Mouse (Mus musculus) left cerebral cortex, postnatal 4 days (tissue): ENCODE results near the gene Patj. TPM values are rescaled to one million over a fixed set of nuclear protein-coding genes. Genes with fewer than 3 reads are reported as not detected.
"Not testable (repeated sequence)": the region's sequence is repeated elsewhere in the genome, so short reads cannot be mapped to it uniquely, and the experiment has no call there.

Source experiments
- DNase-seq: peaks from one replicate; pipeline ENCODE4 v3.0.0-alpha.2; 2022
- intact Hi-C: fragments of 180-260 bp; cut with DNase I; formaldehyde crosslinking; loops from one replicate; pipeline ENCODE4 v1.15.1; 2025
- total RNA-seq, 2 experiments: library from RNA; stranded (reverse); gene quantifications; 2 replicates each; pipeline ENCODE4 v1.2.3; 2021

Gene Patj
- 1 to 10 TPM; 8.0 to 9.3 TPM for total RNA-seq

DNA sequence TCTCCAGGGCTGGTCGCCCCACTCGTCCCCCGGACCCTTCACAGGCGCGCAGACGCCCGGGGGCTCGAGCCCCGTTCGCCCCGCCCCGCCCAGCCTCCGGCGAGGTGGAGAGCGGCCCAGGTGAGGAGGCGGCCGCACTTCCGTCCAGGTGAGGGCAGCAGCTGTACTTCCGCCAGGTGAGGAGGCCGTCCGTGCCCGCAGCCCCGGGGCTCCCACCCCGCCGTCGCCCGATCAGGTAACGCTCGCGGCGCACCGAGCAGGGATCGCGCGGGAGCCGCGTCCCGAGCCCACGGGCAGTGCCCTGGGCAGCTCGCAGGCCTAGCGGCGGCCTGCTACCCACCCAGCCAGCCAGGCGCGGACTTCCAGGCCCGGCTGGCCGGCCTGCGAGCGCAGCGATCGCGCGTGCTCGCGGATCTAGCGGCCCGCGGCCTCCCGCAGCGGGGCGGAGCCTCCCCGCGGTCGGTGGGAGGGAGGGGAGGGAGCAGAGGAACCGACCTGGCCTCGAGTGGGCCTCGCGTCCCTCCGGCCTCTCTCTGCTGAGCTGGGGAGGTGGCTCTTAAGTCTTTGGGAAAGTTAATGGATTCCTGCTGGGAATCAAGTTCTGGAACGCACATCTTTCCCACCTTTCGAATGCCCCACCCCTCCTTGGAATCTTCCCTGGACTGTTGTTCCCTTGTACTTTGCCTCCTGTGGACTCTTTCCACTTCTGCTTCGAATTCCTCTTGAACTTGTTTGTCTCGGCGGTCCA lies at the start of gene Patj:
TSS of gene Patj (plus strand) at position 96 of the 748 bp plus-strand sequence.
- intact Hi-C loops, result no loop called here
- peak; percentile 38 for DNase-seq

DNA sequence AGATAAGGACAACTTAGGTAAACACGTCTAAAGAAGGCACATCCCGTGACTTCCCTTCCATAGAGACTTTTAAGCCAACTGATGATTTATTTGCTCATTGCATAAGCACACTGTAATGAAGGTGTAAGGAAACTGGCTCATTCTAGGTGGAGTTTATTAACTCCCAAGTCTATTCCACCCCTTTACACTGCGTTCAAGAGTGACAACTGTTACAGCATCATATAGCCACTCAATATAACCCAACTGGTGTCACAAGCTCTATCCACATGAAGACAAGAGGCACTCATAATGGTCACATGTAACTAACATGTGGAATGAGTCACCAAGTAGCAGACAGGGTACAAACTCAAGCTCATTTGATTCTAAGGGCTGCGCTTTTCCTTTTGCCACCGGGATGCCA lies 47.0 kb upstream of the Patj start:
- no peak for DNase-seq
- intact Hi-C loops, result no loop called here

DNA sequence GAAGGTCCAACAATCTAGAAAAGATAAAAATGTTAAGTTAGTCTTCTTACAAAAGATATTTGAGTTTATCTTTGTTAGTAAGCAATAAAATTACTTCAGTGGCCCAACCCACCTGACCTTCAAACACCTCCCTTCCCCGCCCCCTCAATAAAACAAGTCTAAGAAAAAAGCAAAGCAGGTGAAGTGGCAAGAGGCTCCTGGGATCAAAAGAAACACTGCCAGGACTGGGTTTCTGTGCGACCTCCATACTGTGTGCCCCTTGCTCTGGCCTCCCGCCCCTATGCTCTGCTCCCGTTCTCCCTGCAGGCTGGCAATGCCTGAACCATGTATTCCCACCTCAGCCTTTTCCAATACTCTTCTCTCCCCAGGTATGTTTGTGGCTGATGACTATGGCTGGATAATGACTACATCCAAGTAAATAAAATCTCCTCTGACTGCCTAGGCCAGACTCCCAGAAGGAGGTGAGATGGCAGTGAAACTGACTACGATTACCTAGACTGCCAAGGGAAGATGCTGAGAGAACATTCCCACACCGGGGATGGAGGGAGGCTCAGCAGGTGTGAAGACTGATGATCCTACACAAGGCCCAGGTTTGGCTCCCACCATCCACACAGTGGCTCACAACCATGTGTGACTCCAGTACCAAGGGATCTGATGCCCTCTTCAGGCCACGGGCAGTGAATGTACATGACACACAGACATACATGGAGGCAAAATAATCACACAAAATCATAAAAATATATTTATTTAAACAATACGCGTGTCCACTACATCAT lies 37.4 kb upstream of the Patj start:
- intact Hi-C loops, result no loop called here
- no peak for DNase-seq

DNA sequence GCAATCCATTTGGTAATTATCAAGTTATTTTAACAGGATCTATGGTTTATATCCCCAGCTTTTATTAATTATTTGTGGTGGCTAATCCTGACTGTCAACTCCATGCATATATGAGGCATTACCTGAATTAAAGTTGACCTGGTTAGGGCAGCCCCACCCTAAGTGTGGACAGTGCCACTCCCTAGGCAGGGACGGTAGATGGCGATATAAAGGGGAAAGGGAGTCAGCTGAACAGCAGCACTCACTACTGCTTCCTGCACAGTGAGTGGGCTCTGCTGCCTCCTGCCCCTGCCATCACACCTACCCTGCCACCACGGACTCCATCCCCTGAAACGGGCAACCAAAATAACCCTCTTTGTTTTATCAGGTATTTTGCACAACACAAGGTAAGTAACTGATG lies 20.2 kb upstream of the Patj start:
- intact Hi-C loops, result no loop called here
- no peak for DNase-seq

DNA sequence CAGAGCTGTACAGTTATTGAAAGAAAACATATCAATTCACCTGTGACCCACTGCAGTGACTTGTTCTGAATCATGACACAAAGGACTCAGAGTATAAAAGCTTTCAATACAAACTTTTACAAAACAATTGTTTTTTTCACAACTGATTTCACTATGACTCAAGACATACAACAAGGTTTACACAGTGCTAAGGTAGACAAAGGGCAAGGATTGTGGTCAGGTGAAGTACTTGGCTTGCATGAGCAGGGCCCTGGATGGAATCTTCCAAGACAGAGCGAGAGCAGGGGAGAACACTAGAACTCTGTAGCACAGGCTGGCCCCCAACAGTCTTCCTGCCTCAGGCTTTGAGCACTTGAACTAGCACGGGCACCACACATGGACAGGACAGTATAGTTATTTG lies 18.6 kb upstream of the Patj start:
- intact Hi-C loops, result no loop called here
- DNase-seq, result no peak

DNA sequence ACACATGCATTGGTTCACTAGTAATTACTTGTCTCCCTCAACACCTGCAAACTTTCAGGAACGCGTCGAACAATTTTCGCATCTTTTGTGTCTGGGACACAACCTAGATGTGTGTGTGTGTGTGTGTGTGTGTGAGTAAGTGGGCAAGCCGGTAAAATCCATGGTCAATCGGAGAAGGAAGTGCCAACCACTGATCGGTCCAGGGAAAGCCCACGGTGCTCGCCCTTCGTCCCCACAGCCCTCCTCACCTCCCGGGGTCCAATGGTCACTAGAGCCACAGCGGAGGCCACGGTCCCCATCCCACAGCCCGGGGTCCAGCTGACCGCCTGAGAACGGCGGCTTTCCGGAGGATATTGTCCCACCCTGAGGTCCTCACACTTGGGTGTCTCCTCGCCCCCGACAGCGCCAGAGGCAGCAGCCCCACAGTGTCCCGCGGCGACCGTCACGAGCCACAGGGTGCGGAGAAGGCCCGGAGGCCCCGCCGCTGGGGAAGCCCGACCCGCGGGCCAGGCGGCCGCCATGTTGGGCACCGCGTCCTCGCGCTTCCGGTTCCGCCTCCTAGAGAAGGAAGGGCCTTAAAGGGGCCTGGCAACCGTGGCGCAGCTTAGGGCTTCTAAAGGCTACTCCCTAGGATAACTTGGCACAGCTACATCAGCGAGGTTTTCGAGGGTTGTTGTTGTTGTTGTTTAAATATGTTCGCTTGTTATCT lies 12.7 kb upstream of the Patj start, which contains the start of gene Tm2d1:
TSS of gene Tm2d1 (minus strand) at position 591 of the 709 bp plus-strand sequence.
- intact Hi-C loops, result no loop called here
- peak; percentile 84 for DNase-seq

DNA sequence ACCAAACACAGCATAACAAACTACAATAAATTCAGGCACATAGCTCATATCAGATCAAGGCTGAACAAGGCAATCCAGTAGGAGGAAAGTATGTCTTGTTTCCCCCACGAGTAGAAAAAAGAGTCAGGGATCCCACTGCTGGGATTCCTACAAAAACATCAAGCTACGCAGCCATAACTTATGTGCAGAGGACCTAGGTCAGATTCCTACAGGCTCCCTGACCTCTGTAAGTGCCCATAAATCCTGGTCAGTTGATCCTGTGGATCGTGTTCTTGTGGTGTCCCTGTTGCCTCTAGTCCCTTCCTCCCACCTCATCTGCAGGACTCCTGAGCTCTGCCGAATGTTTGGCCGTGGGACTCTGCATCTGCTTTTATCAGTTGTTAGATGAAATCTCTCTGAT lies 10.5 kb upstream of the Patj start:
- no peak for DNase-seq
- intact Hi-C loops, result no loop called here

DNA sequence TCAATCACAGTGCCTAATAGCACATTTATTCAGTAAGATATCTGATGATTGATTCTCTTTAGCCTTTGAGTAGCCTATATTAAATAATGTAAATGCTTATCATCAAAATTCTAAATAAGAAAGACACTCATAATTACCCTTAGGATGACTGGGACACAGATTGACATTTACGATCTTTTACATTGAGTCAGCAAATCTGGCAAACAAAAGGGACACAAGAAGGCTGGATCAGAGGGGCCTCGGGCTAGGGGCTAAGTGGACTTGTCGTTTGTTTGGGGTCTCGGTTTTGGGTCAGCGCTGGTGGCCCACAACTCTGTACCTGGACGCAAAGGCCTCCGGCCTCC lies 267 bp upstream of the Patj start:
- DNase-seq, result no peak
- intact Hi-C loops, result no loop called here

DNA sequence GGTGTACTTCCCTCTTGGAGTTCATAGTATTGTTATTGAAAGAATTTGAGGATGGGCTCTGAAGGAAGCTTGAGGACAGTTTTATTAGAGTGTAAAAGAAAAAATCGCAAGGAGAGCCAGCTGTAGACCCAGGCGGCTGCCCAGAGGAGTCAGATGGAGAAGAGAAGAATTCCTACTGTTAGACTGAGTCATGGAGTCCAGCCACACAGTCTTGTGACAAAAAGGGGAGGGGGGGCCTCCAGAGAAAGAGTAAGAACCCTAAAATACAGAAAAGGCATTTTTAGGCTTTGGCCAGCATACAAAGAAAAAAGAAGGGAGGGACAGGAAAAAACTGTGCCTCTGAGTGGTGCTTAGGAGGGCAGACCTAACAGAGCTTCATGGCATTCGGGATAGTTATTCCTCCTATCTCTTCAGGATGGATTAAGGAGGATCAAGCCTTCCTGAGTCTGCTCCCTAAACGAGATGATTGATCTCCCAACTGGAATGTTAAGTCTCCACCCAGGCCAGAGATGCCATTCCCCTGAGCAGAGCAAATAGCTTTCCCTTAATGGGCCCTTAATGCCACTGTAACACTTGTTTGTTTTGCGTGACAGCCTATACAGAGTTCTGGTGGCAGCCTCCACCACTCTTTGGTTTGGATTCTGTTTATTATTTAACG lies 5.5 kb downstream of the Patj start:
- intact Hi-C loops, result no loop called here
- DNase-seq, result no peak

DNA sequence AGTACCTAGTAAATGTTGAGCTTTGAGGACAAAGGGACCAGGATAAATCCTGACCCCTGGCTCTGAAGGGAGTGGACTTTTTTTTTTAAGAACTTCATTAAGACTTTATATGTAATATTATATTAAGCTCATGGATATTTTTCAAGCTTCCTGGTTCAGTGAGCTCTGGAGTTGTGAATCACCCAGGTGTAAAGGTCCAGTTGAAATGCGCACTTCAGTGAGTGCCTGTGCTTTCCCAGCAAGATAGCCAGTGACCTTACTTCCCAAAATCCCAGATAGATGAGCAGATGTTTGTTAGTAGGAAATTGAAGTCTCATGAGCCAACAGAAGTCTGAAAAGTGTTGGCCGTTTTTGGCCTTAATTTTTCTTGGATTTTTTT lies 6.0 kb downstream of the Patj start:
- no peak for DNase-seq
- intact Hi-C loops, result no loop called here

DNA sequence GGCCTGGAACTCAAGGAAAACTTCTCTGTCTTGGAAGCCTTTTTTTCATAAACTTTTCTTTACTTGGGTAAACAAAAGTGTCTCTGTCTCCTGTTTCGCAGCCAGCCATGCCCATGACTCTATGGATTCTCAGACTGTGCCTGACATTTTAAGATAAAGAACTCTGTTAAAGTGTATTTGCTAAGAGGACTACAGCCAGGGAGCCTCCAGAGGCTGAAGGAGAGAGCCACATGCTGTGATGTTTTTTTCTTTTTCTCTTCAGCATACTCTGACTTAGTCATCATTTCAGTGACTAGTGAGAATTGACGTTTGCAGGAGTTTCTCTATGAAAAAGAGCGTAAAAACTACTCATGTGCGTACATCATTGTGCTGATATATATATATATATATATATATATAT lies 7.9 kb downstream of the Patj start:
- intact Hi-C loops, result no loop called here
- no peak for DNase-seq

DNA sequence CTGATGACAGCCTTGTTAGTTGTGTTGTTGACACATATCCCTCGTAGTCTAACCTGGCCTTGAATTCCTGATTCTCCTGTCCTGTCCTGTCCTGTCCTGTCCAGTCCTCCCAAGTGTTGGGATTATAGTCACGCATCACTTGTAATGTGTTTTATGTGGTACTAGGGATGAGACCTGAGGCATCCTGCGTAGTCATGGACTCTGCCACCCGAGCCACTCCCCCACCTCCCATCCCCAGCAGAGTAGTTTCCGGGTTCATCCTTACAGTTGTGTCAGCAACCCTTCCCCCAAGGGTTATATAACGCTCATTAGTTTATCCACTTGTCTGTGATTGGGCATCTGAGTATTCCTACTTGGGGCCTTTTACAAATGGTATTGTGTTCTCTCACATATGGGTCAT lies 8.8 kb downstream of the Patj start:
- DNase-seq, result no peak
- intact Hi-C loops, result no loop called here

DNA sequence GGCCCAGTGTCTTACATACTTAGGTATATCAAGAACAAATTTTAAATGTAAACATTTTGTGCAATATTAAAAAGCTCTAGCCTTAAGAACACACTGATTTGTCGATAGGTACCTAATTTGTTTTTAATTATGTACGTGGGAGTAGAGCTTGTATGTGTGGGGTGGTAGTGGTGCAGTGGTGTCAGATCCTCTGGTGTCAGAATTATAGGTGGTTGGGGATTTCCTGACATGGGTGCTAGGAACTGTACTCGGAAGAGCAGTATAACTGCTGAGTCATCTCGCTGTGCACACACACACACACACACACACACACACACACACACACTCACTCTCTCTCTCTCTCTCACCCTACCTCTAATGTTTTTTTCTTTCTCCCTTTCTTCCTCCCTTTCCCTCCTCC lies 12.9 kb downstream of the Patj start:
- intact Hi-C loops, result no loop called here
- no peak for DNase-seq

DNA sequence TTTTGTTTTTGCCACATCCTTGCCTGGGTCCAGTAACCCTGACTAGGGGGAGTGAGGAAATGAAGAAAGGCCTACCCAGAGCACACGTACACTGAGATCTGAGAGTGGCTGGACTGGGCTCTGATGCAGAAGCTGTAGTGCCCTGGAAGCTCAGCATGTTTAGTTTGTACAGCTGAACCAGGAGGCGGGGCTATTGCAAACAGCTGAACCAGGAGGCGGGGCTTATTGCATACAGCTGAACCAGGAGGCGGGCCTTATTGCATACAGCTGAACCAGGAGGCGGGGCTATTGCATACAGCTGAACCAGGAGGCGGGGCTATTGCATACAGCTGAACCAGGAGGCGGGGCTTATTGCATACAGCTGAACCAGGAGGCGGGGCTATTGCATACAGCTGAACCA lies 19.6 kb downstream of the Patj start:
- intact Hi-C loops, DNase-seq: not testable (repeated sequence)

DNA sequence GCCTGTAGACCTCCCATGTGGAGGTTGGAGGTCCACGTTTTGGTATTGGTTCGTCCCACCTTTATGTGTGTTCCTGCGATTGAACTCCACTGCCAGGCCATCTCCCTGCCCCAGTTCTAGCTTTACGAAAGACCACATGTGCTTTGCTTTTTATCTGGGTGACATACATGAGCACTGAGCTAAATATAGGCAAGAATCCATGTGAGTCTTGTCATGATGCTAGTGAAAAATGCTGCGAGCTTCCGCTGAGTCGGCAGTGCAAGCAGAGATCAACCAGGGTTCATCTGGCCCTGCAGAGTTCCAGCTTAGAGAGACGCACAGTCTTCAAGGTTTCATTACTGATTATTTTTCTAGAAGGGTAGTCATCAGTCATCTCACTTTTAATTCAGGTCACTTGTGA lies 32.8 kb downstream of the Patj start:
- intact Hi-C loops, result no loop called here
- DNase-seq, result no peak

DNA sequence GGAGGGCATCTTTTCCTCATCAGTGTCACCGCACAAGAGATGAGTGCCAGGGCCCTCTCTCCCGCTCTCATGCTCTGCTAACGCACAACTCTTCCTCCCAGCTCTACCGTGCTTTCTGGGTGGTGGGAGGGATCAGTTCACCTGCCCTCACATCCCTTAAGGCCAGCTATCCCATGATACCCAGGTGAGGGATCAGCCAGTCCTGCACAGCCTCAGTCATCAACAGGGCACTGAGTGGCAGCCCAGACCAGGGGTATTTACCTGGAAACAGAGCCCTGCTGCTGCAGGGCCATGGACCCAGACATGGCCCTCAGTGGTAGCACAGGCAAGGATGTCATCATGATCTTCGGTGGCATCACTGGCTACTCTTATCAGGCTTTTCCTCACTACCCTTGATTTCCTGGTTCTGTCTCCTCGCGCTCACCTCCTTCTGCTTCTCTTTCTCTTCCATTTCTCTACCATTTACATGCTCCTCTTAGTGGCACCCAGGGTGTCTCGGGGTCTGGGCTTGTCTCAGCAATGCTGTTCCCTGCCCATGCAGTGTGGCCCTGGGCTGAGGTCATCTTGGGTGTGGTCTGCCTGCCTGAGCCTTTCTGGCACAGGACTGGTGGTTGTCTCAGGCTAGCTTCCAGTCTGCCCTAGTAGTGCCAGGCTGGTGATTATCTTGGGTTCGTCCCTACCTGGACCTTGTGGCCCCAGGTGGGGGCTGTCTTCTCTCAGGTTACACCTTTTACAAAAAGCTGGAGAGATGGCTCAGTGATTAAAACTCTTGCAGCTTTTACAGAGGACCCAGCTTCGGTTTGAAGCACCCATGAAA lies 40.3 kb downstream of the Patj start:
- no peak for DNase-seq
- intact Hi-C loops, result no loop called here

DNA sequence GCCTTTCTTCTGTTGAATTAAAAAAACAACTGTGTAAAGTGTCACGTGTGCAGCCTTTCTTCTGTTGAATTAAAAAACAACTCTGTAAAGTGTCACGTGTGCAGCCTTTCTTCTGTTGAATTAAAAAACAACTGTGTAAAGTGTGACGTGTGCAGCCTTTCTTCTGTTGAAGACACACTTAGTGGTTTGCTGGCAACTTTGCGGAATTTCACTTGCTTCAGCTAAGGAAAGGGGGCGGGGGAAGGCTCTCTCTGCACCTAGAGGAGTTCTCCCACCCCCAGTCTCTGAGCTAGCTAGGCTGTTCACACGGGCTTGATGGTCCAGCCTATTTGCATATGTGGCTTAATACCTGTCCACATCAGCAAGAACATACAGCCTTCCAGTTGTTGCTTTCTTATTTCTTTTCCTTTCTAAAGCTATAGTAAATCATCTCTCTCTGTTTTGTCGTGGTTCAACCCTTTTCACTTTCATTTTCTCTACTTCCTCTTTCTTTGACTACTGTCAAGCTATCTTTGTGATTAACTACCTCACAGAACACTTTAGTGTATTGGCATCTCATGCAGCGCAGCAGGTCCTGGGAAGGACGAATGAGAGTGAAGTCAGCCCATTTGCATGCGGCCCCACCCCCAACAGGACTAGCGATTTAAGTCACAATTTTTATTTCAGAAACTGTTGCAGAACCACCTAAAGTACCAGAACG lies 41.2 kb downstream of the Patj start:
- intact Hi-C loops, result no loop called here
- DNase-seq, result no peak

DNA sequence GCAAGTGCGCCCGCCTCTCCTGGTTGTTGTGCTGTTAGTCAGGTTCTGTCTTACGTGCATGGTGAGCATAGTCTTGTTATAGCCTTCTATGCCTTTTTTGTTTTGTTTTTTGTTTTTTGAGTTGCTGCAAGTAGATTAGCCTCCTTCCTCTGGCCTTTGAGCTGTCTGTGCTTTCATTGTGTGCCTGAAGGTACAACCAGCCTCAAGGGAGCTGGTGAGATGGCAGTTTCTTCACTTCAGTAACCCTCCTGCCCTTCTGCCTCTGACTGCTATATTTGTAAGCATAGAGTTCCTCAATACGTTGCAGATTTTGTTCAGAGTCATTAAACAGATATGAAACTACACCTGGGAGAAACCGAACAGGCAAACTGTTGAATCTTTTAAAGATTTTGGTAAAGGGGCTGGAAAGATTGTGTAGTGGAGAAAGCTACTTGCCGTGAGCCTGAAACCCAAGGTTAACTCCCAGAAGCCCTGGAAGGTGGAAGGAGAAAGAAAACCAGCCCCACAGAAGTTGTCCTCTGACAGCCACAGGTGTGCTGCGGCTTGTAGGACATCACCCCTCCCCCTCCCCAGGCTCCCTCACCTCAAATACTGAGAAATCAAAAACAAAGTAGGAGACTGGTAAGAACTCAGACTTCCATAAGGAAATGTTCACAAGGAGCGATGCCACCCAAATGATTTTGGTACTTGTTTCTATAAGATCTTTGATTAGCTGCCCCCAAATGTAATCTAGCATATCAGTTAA lies 43.8 kb downstream of the Patj start:
- DNase-seq, result no peak
- intact Hi-C loops, result loop anchor here (10.0 kb wide), 1 partner anchor 685 kb away; no protein-coding TSS in a partner anchor

DNA sequence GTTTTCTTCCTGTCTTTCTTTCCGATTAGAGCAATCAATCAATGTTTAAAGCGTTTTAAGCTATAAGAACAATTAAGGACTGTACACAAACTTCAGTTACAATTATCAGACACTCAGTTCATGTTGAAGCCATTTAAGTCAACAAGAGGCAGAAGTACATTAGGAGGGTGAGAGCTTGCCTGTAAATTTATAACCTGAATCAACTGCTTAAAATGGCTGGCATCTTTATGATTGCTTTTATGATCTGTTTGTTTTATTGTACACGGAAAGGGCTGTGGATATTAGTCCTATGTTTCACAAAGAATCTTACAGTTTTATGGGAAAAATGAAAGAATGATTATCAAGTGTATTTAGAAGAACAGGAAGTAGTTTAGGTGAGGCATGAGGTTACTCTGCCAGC lies 45.7 kb downstream of the Patj start:
- intact Hi-C loops, result loop anchor here (10.0 kb wide), 1 partner anchor 686 kb away; no protein-coding TSS in a partner anchor
- no peak for DNase-seq
